Mouse (Mus musculus) embryonic fibroblast, embryonic 13.5 days (primary cell): ENCODE measurements around the gene Kdsr. TPM values are rescaled to one million over a fixed set of nuclear protein-coding genes. Genes with fewer than 3 reads are reported as not detected.

Experiments used
- H3K27ac ChIP-seq: 2 replicates; pipeline ENCODE4 v1.5.1; 2012; ENCODE audit warnings: low read length, control low read depth, inconsistent platforms; ENCODE audit not compliant: insufficient read depth
- H3K4me1 ChIP-seq: 2 replicates; pipeline ENCODE4 v1.6.1; 2011; ENCODE audit warnings: low read length; ENCODE audit not compliant: control insufficient read depth, insufficient read depth
- H3K4me3 ChIP-seq: 2 replicates; pipeline ENCODE4 v1.5.1; 2011; ENCODE audit warnings: mild to moderate bottlenecking, control low read depth, low read length; ENCODE audit not compliant: insufficient read depth
- CTCF ChIP-seq: IDR thresholded peaks from 2 replicates; pipeline ENCODE4 v1.5.1; 2011; ENCODE audit warnings: mild to moderate bottlenecking, control low read depth, low read length, moderate library complexity, borderline replicate concordance; ENCODE audit not compliant: insufficient read depth
- POLR2A ChIP-seq: IDR thresholded peaks from 2 replicates; pipeline ENCODE4 v1.6.1; 2011; ENCODE audit warnings: low read depth, mild to moderate bottlenecking, control low read depth, low read length, moderate library complexity
- polyA plus RNA-seq: library from polyadenylated mRNA; stranded (reverse); fragments of >200 nt; gene quantifications from 2 replicates; pipeline ENCODE4 v1.2.4, GENCODE M21; 2011; ENCODE audit warnings: low read depth; ENCODE audit not compliant: missing spikeins, insufficient read length

The Kdsr gene
- polyA plus RNA-seq, 1 experiment, result 31.6 TPM

- TF ChIP-seq CTCF (no peak), POLR2A (peak; percentile 49)
- H3K4me3 ChIP-seq, result peak within 1 kb of the TSS; percentile 79
- peaks cover 11% of the 10 kb centered on the region for H3K4me1 ChIP-seq
- peak within 1 kb of the TSS; percentile 34; the same call in 1 of the 2 replicates for H3K27ac ChIP-seq
These were observed 45.7 kb downstream of the Kdsr start, which contains the start of gene Bcl2 for GRCm38 (mm10) chr1:106713621-106714529. Bcl2 (minus strand) TSS chr1:106714274.

GRCm38 (mm10) chr1:106712330-106712729 lies 47.2 kb downstream of the Kdsr start:
- H3K4me1 ChIP-seq, result peaks cover 3% of the 10 kb centered on the region; the same call in 1 of the 2 replicates
- H3K27ac ChIP-seq, result no peak overlapping the region

GRCm38 (mm10) chr1:106711356-106712125 lies 48.0 kb downstream of the Kdsr start:
- TF ChIP-seq CTCF, result no peak
- TF ChIP-seq POLR2A, result no peak
- peak overlapping the region; percentile 79 for H3K4me3 ChIP-seq
- peaks cover 3% of the 10 kb centered on the region; the same call in 1 of the 2 replicates for H3K4me1 ChIP-seq
- no peak overlapping the region for H3K27ac ChIP-seq

More at GRCm38 (mm10) chr1:106712330-106712729, 47.2 kb downstream of the Kdsr start:
- peak overlapping the region; percentile 79 for H3K4me3 ChIP-seq
- TF ChIP-seq POLR2A, result no peak
- TF ChIP-seq CTCF, result peak; percentile 93

GRCm38 (mm10) chr1:106710202-106710601 lies 49.3 kb downstream of the Kdsr start:
- H3K27ac ChIP-seq, result no peak overlapping the region
- peaks cover 3% of the 10 kb centered on the region; the same call in 1 of the 2 replicates for H3K4me1 ChIP-seq
- no peak overlapping the region for H3K4me3 ChIP-seq
- no peak for TF ChIP-seq POLR2A
- no peak for TF ChIP-seq CTCF

- peaks cover 3% of the 10 kb centered on the region for H3K4me1 ChIP-seq
- TF ChIP-seq CTCF (no peak), POLR2A (no peak)
These were observed 52.3 kb downstream of the Kdsr start for GRCm38 (mm10) chr1:106707036-106707880.

GRCm38 (mm10) chr1:106703183-106703582 lies 56.3 kb downstream of the Kdsr start:
- no peak overlapping the region for H3K27ac ChIP-seq
- no peak for TF ChIP-seq POLR2A
- no peak for TF ChIP-seq CTCF
- no peaks in the 10 kb centered on the region; the same call in 1 of the 2 replicates for H3K4me1 ChIP-seq
- H3K4me3 ChIP-seq, result no peak overlapping the region

More at GRCm38 (mm10) chr1:106707036-106707880, 52.3 kb downstream of the Kdsr start:
- Histone ChIP-seq H3K27ac (no peak overlapping the region), H3K4me3 (no peak overlapping the region)

GRCm38 (mm10) chr1:106702471-106703175 lies 56.9 kb downstream of the Kdsr start:
- no peaks in the 10 kb centered on the region; the same call in 1 of the 2 replicates for H3K4me1 ChIP-seq
- no peak overlapping the region for H3K27ac ChIP-seq
- no peak overlapping the region for H3K4me3 ChIP-seq
- no peak for TF ChIP-seq CTCF
- no peak for TF ChIP-seq POLR2A

- no peak overlapping the region for H3K27ac ChIP-seq
- TF ChIP-seq CTCF (no peak), POLR2A (no peak)
- H3K4me3 ChIP-seq, result no peak overlapping the region
- H3K4me1 ChIP-seq, result no peaks in the 10 kb centered on the region; the same call in 1 of the 2 replicates
These were observed 58.9 kb downstream of the Kdsr start for GRCm38 (mm10) chr1:106700520-106701114.
